Mouse (Mus musculus): ENCODE measurements around the gene Rasl11a. TPM values are rescaled to one million over a fixed set of nuclear protein-coding genes. Genes with fewer than 3 reads are reported as not detected.

Gene Rasl11a
- polyA plus RNA-seq, 2 experiments, result 7.8 to 8.4 TPM

DNA sequence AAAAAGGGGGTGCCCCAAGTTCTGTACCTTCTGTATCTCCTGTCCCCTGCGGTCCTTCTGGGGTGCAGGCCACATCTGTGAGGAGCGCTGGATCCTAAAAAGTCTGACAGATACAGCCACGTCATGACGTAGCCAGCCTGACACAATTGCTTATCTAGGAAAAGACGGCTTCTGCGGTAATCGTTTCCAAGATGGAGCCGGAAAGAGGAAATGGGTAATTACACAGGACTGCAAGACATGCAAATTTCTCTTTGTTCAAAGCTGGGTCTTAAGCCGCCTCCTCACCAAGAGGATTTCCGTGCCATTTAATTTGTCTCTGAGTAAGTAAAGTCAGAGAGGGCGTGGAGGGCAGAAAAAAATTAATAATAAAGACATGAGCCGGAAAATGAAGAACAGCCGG lies 52.1 kb downstream of the Rasl11a start:
- H3K27ac ChIP-seq (replicated peaks; ENCODE audit: low read depth, low read length), result no peak overlapping the region
- WGBS, result 64% methylated on average over 13 of the region's 13 CpGs
- H3K27me3 ChIP-seq (ENCODE audit: control insufficient read depth, insufficient read depth, low read length), result no peaks in the 10 kb centered on the region
- no peaks in the 10 kb centered on the region for H3K36me3 ChIP-seq (ENCODE audit: control insufficient read depth, insufficient read depth, low read length)
- no peak overlapping the region for H3K9ac ChIP-seq (ENCODE audit: low read depth, low read length, severe bottlenecking)
- no peak for DNase-seq (ENCODE audit: low spot score)
- ATAC-seq (ENCODE audit: low FRiP score, low read depth), result no peak
- no peaks in the 10 kb centered on the region for H3K9me3 ChIP-seq (ENCODE audit: control insufficient read depth, low read length)
- H3K4me1 ChIP-seq (ENCODE audit: control insufficient read depth, insufficient read depth, low read length), result no peaks in the 10 kb centered on the region
- TF ChIP-seq POLR2A (IDR thresholded peaks at IDR 0.05; ENCODE audit: borderline replicate concordance, extremely low read depth, insufficient read depth, insufficient read length), result no peak
- no peak overlapping the region for H3K4me2 ChIP-seq (replicated peaks; ENCODE audit: low read depth, low read length, severe bottlenecking)
- no peak overlapping the region for H3K4me3 ChIP-seq (replicated peaks; ENCODE audit: low read length)

Other genes with a start within 250 kb of the Rasl11a start
- gene Usp12, start 50.1 kb upstream of the Rasl11a start, polyA plus RNA-seq (2012; rRNA removed), result 20.1 and 22.8 TPM in 2 replicates
- 11.1 and 13.6 TPM in 2 replicates for gene Usp12, start 50.1 kb upstream of the Rasl11a start, polyA plus RNA-seq (2014; fragmentation: Nextera tagmentation; extraction: Ambion mirVana)
- 232 and 505 TPM in 2 replicates for gene Rpl21, start 12.2 kb upstream of the Rasl11a start, polyA plus RNA-seq (2012; rRNA removed)
- gene Rpl21, start 12.2 kb upstream of the Rasl11a start, polyA plus RNA-seq (2014; fragmentation: Nextera tagmentation; extraction: Ambion mirVana), result 689 and 720 TPM in 2 replicates
- gene Gtf3a, start 103.6 kb downstream of the Rasl11a start, polyA plus RNA-seq (2012; rRNA removed), result 77.7 and 87.0 TPM in 2 replicates
- gene Gtf3a, start 103.6 kb downstream of the Rasl11a start, polyA plus RNA-seq (2014; fragmentation: Nextera tagmentation; extraction: Ambion mirVana), result 100 and 101 TPM in 2 replicates
- 12.5 and 14.5 TPM in 2 replicates for gene Mtif3, start 118.7 kb downstream of the Rasl11a start, polyA plus RNA-seq (2012; rRNA removed)
- 24.8 and 27.2 TPM in 2 replicates for gene Mtif3, start 118.7 kb downstream of the Rasl11a start, polyA plus RNA-seq (2014; fragmentation: Nextera tagmentation; extraction: Ambion mirVana)
- gene Lnx2, start 231.5 kb downstream of the Rasl11a start, polyA plus RNA-seq (2012; rRNA removed), result 13.7 and 16.9 TPM in 2 replicates
- 13.7 and 15.8 TPM in 2 replicates for gene Lnx2, start 231.5 kb downstream of the Rasl11a start, polyA plus RNA-seq (2014; fragmentation: Nextera tagmentation; extraction: Ambion mirVana)
- 82.7 and 104 TPM in 2 replicates for gene Polr1d, start 232.0 kb downstream of the Rasl11a start, polyA plus RNA-seq (2012; rRNA removed)
- gene Polr1d, start 232.0 kb downstream of the Rasl11a start, polyA plus RNA-seq (2014; fragmentation: Nextera tagmentation; extraction: Ambion mirVana), result 144 and 148 TPM in 2 replicates